Comparison of ENCODE assay signal across 9 mouse cellular contexts in the genomic region with DNA sequence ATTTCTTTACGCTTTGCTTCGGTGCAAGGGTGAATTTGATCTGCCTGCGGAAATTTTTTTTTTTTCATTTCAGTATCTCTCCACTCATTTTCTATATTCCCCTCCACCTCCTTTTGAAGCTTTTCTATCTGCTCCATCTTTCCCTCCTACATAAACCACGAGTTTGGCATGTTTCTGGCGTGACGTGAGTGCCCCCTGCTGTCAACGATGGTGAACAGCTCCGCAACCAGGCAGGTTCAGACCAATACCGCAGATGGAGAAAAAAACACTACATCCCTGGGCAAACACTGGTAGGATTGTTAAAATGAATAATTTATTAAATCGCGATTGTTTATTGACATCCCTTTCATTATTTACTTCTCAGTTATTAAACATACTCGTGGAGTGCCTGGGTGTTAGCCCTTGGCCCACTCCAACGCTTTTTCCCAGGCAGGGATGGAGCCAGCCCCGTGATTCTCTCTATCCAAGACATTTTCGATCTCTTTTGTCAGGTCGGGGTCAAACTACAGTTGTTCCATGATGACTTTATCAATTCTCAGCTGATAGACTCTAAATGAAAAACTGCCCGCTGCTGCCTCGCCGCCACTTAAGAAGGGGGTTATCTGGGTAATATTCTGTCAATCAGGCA. TPM values are rescaled to one million over a fixed set of nuclear protein-coding genes. Genes with fewer than 3 reads are reported as not detected.
DNase-seq lines count a peak whose midpoint lies in the region; ATAC-seq and TF ChIP-seq lines count a peak whose summit lies in the region.
"Had no signal": no experiment of that assay in that cellular context is flagged by ENCODE, and none has a peak within 500 bp of the region (broad histone marks: within the 10 kb centered on the region; RNA-seq: fewer than 3 reads in every experiment).

No protein-coding gene starts in this region.

- no peak overlapping the region for H3K4me2 ChIP-seq in forebrain, embryonic 13.5 days
- no peak overlapping the region for H3K4me2 ChIP-seq in hindbrain, embryonic 11.5 days (replicated peaks; ENCODE audit: low read depth, low read length)
- H3K4me2 ChIP-seq: liver, embryonic 15.5 days had no signal

- no peak overlapping the region for H3K9ac ChIP-seq in forebrain, embryonic 13.5 days
- no peak overlapping the region for H3K9ac ChIP-seq in hindbrain, embryonic 11.5 days (ENCODE audit: low read depth, low read length)
- H3K9ac ChIP-seq: liver, embryonic 15.5 days had no signal

- H3K4me3 ChIP-seq in G1E (ENCODE audit: low read depth, low read length), result no peak overlapping the region
- no peak overlapping the region for H3K4me3 ChIP-seq in forebrain, embryonic 13.5 days
- H3K4me3 ChIP-seq in hindbrain, embryonic 11.5 days (ENCODE audit: low read depth, low read length), result no peak overlapping the region
- H3K4me3 ChIP-seq: liver, embryonic 15.5 days had no signal

- no peaks in the 10 kb centered on the region for H3K9me3 ChIP-seq in G1E (replicated peaks)
- H3K9me3 ChIP-seq in forebrain, embryonic 13.5 days (replicated peaks), result no peaks in the 10 kb centered on the region
- no peaks in the 10 kb centered on the region for H3K9me3 ChIP-seq in hindbrain, embryonic 11.5 days (ENCODE audit: control insufficient read depth, low read length)
- H3K9me3 ChIP-seq: liver, embryonic 15.5 days had no signal

- DNase-seq in G1E (ENCODE audit: low spot score), result peak; percentile 32
- DNase-seq in c-Kit-positive CD71-positive TER-119-negative erythroid progenitor cells, embryonic 14.5 days (ENCODE audit: low read depth), result peak; percentile 57
- DNase-seq in hindbrain, embryonic 11.5 days (ENCODE audit: low spot score), result peak; percentile 89
- peak; percentile 86 for DNase-seq in layer of hippocampus, adult 9-10 months (ENCODE audit: low spot score)
- DNase-seq in lung, postnatal 25 days (ENCODE audit: low spot score), result peak; percentile 82
- peak; percentile 57 for DNase-seq in retina, postnatal 7 days (ENCODE audit: low read depth, low spot score)
- DNase-seq in thymus, postnatal 36 days, result peak; percentile 69 to 72

- peak; percentile 71 for TF ChIP-seq CTCF in G1E (IDR thresholded peaks at IDR 0.05; ENCODE audit: low read depth, low read length)

- H3K36me3 ChIP-seq in G1E (replicated peaks), result no peaks in the 10 kb centered on the region
- no peaks in the 10 kb centered on the region for H3K36me3 ChIP-seq in forebrain, embryonic 13.5 days (ENCODE audit: poor library complexity, severe bottlenecking)
- H3K36me3 ChIP-seq in hindbrain, embryonic 11.5 days (ENCODE audit: control insufficient read depth, insufficient read depth, low read length), result no peaks in the 10 kb centered on the region
- H3K36me3 ChIP-seq: liver, embryonic 15.5 days had no signal

- H3K27ac ChIP-seq in forebrain, embryonic 13.5 days, result no peak overlapping the region
- H3K27ac ChIP-seq in hindbrain, embryonic 11.5 days (ENCODE audit: low read depth, low read length), result no peak overlapping the region
- H3K27ac ChIP-seq: liver, embryonic 15.5 days had no signal

- 34% methylated on average over 19 of the region's 19 CpGs for WGBS in forebrain, embryonic 13.5 days
- WGBS in hindbrain, embryonic 11.5 days, result 29% methylated on average over 19 of the region's 19 CpGs

- H3K27me3 ChIP-seq in G1E (ENCODE audit: insufficient read depth, low read length), result no peaks in the 10 kb centered on the region
- H3K27me3 ChIP-seq in forebrain, embryonic 13.5 days, result no peaks in the 10 kb centered on the region
- H3K27me3 ChIP-seq in hindbrain, embryonic 11.5 days (ENCODE audit: control insufficient read depth, insufficient read depth, low read length), result no peaks in the 10 kb centered on the region

- no peaks in the 10 kb centered on the region for H3K4me1 ChIP-seq in G1E (ENCODE audit: insufficient read depth, low read depth, low read length)
- H3K4me1 ChIP-seq in forebrain, embryonic 13.5 days, result 0 out of 2 replicates have a peak, but pooled peaks cover 4% of the 10 kb centered on the region
- 0 out of 2 replicates have a peak, but pooled peaks cover 2% of the 10 kb centered on the region for H3K4me1 ChIP-seq in hindbrain, embryonic 11.5 days (replicated peaks; ENCODE audit: control insufficient read depth, insufficient read depth, low read length)
- H3K4me1 ChIP-seq: liver, embryonic 15.5 days had no signal

- ATAC-seq in G1E (ENCODE audit: extremely low read depth, insufficient number of reproducible peaks, low FRiP score, poor library complexity, severe bottlenecking), result no peak
- ATAC-seq in forebrain, embryonic 13.5 days, result peak; percentile 88
- peak; percentile 77 for ATAC-seq in hindbrain, embryonic 11.5 days (ENCODE audit: low FRiP score)

RNA-seq across cellular contexts. Expression of a gene that starts 53.9 kb away (rescaled TPM):
- total RNA-seq in G1E (2014; fragmentation: Nextera tagmentation) (24.4 and 27.5 TPM in 2 replicates), G1E (2017) (11.4 and 11.7 TPM in 2 replicates)
- 18.5 and 25.3 TPM in 2 replicates for polyA plus RNA-seq in G1E (2012)
- 13.4 and 13.9 TPM in 2 replicates for polyA plus RNA-seq in forebrain, embryonic 13.5 days (2015; fragmentation: Nextera tagmentation; extraction: Ambion mirVana)
- 12.7 and 15.0 TPM in 2 replicates for polyA plus RNA-seq in hindbrain, embryonic 11.5 days (2014; fragmentation: Nextera tagmentation; extraction: Ambion mirVana)

Comparison
In these comparisons a context has a peak if more than half of its experiments do, and no peak if none do; other contexts are left out.
1. DNase-seq: peak in every context shown above with its lines; median percentile 89 in hindbrain, embryonic 11.5 days; 86 in layer of hippocampus, adult 9-10 months; 82 in lung, postnatal 25 days; 70 in thymus, postnatal 36 days; 57 in c-Kit-positive CD71-positive TER-119-negative erythroid progenitor cells, embryonic 14.5 days; 57 in retina, postnatal 7 days; 32 in G1E.